Mouse (Mus musculus) midbrain, postnatal 0 days (tissue): ENCODE data around the gene Abhd10. TPM values are rescaled to one million over a fixed set of nuclear protein-coding genes. Genes with fewer than 3 reads are reported as not detected.
A peak's percentile ranks its signal among the peaks of the same experiment; 100 is the strongest.

Experiments
- ATAC-seq: fragments of 200-750 bp; cut with Nextera tagmentation; 2 replicates; pipeline ENCODE4 v1.8.0; 2017; ENCODE audit warnings: moderate number of reproducible peaks, mild to moderate bottlenecking, moderate TSS enrichment, moderate library complexity; ENCODE audit not compliant: low FRiP score
- DNase-seq: peaks from one replicate; pipeline ENCODE4 v3.0.0-alpha.2; 2015; ENCODE audit warnings: low spot score
- H3K27ac ChIP-seq: fragments of 300-500 bp; sonication (generic); 2 replicates; pipeline ENCODE4 v1.5.1; 2014; ENCODE audit warnings: low read depth, mild to moderate bottlenecking, low read length, mixed read lengths
- H3K27me3 ChIP-seq: fragments of 300-500 bp; sonication (generic); 2 replicates; pipeline ENCODE4 v1.6.1; 2014; ENCODE audit warnings: low read length, control low read depth, mixed read lengths; ENCODE audit not compliant: insufficient read depth
- H3K36me3 ChIP-seq: fragments of 300-500 bp; sonication (generic); 2 replicates; pipeline ENCODE4 v1.6.1; 2014; ENCODE audit warnings: low read length, control low read depth, mixed read lengths; ENCODE audit not compliant: insufficient read depth
- H3K4me1 ChIP-seq: fragments of 300-500 bp; sonication (generic); 2 replicates; pipeline ENCODE4 v1.6.1; 2014; ENCODE audit warnings: mild to moderate bottlenecking, control low read depth, antibody characterized with exemption, low read length, mixed read lengths; ENCODE audit not compliant: insufficient read depth
- H3K4me2 ChIP-seq: fragments of 300-500 bp; sonication (generic); 2 replicates; pipeline ENCODE4 v1.6.1; 2014; ENCODE audit warnings: low read depth, mild to moderate bottlenecking, low read length, mixed read lengths; ENCODE audit not compliant: poor library complexity, severe bottlenecking
- H3K4me3 ChIP-seq: fragments of 300-500 bp; sonication (generic); 2 replicates; pipeline ENCODE4 v1.5.1; 2014; ENCODE audit warnings: low read depth, mild to moderate bottlenecking, low read length, moderate library complexity
- H3K9ac ChIP-seq: fragments of 300-500 bp; sonication (generic); replicated peaks from 2 replicates; pipeline ENCODE4 v1.6.1; 2014; ENCODE audit warnings: mild to moderate bottlenecking, low read length, moderate library complexity, mixed read lengths; ENCODE audit not compliant: poor library complexity, severe bottlenecking
- H3K9me3 ChIP-seq: fragments of 300-500 bp; sonication (generic); 2 replicates; pipeline ENCODE4 v1.6.1; 2016; ENCODE audit warnings: low read length, control low read depth
- CTCF ChIP-seq: IDR thresholded peaks from 2 replicates; pipeline ENCODE4 v1.5.1; 2016; ENCODE audit warnings: antibody characterized with exemption, mild to moderate bottlenecking
- WGBS: fragments of 180-500 bp; shearing (Covaris S2); extraction: QIAGEN DNeasy Blood & Tissue Kit; methylation state at CpG from one replicate; pipeline ENCODE4 v1.1.7; 2014; 5-methylcytosine and 5-hydroxymethylcytosine counted together
- polyA plus RNA-seq: library from polyadenylated mRNA; unstranded; fragments of >200 nt; fragmentation: Nextera tagmentation; extraction: Ambion mirVana; gene quantifications from 2 replicates; pipeline ENCODE4 v1.2.1, GENCODE M21; 2015
- total RNA-seq: library from RNA; depleted of rRNA; stranded (reverse); fragments of >200 nt; gene quantifications from 2 replicates; pipeline ENCODE4 v1.2.3, GENCODE M21; 2014

Gene Abhd10
- total and polyA plus RNA-seq, 2 experiments from 2014 or later = 21.5 to 34.2 TPM

- WGBS = 69% methylated on average over 7 of the region's 7 CpGs
- Histone ChIP-seq H3K27me3 (no peaks in the 10 kb centered on the region), H3K27ac (no peak overlapping the region), H3K9ac (no peak overlapping the region), H3K4me1 (no peaks in the 10 kb centered on the region), H3K9me3 (no peaks in the 10 kb centered on the region), H3K4me3 (no peak overlapping the region), H3K4me2 (no peak overlapping the region), H3K36me3 (peaks cover 11% of the 10 kb centered on the region)
- DNase-seq (peak; percentile 26), ATAC-seq (peak; percentile 19; the same call in 1 of the 2 replicates)
- TF ChIP-seq CTCF = peak; percentile 69
Measured at GRCm38 (mm10) chr16:45711263-45711662, 31.5 kb downstream of the Abhd10 start.

- no peak for TF ChIP-seq CTCF
- H3K4me3 ChIP-seq = no peak overlapping the region
- DNase-seq (no peak), ATAC-seq (no peak)
- WGBS = 77% methylated on average over 5 of the region's 5 CpGs
- H3K27ac ChIP-seq = no peak overlapping the region
- H3K9ac ChIP-seq = no peak overlapping the region
- H3K4me2 ChIP-seq = no peak overlapping the region
- H3K9me3 ChIP-seq = no peaks in the 10 kb centered on the region
- no peaks in the 10 kb centered on the region for H3K27me3 ChIP-seq
- no peaks in the 10 kb centered on the region for H3K4me1 ChIP-seq
- H3K36me3 ChIP-seq = no peaks in the 10 kb centered on the region
Measured at GRCm38 (mm10) chr16:45699301-45699700, 43.5 kb downstream of the Abhd10 start.

GRCm38 (mm10) chr16:45697996-45698395 lies 44.8 kb downstream of the Abhd10 start:
- H3K9ac ChIP-seq = no peak overlapping the region
- no peaks in the 10 kb centered on the region for H3K27me3 ChIP-seq
- H3K4me3 ChIP-seq = no peak overlapping the region
- no peaks in the 10 kb centered on the region for H3K9me3 ChIP-seq
- TF ChIP-seq CTCF = no peak
- no peak overlapping the region for H3K27ac ChIP-seq
- no peak overlapping the region for H3K4me2 ChIP-seq
- no peaks in the 10 kb centered on the region for H3K4me1 ChIP-seq
- DNase-seq = peak; percentile 70
- 55% methylated on average over 6 of the region's 6 CpGs for WGBS
- ATAC-seq = peak; percentile 80
- no peaks in the 10 kb centered on the region for H3K36me3 ChIP-seq

- ATAC-seq (0 out of 2 replicates have a peak, but pooled peaks have one; percentile 33), DNase-seq (peak; percentile 14)
- H3K36me3 ChIP-seq = no peaks in the 10 kb centered on the region
- no peaks in the 10 kb centered on the region for H3K9me3 ChIP-seq
- WGBS = 66% methylated on average over 9 of the region's 9 CpGs
- no peak overlapping the region for H3K9ac ChIP-seq
- no peaks in the 10 kb centered on the region for H3K4me1 ChIP-seq
- TF ChIP-seq CTCF = no peak
- H3K4me2 ChIP-seq = no peak overlapping the region
- H3K27me3 ChIP-seq = no peaks in the 10 kb centered on the region
- H3K27ac ChIP-seq = no peak overlapping the region
- no peak overlapping the region for H3K4me3 ChIP-seq
Measured at GRCm38 (mm10) chr16:45695445-45696160, 47.2 kb downstream of the Abhd10 start.

GRCm38 (mm10) chr16:45693558-45693957 lies 49.2 kb downstream of the Abhd10 start, which contains the start of gene Tmprss7:
TSS of gene Tmprss7 (minus strand) at chr16:45693658.
- WGBS = 50% methylated on average over 10 of the region's 10 CpGs
- DNase-seq (no peak), ATAC-seq (no peak)
- Histone ChIP-seq H3K36me3 (no peaks in the 10 kb centered on the region), H3K9ac (no peak within 1 kb of the TSS), H3K9me3 (no peaks in the 10 kb centered on the region), H3K4me3 (no peak within 1 kb of the TSS), H3K27ac (0 out of 2 replicates have a peak within 1 kb of the TSS, but pooled peaks have one; percentile 32), H3K4me1 (no peaks in the 10 kb centered on the region), H3K4me2 (no peak within 1 kb of the TSS), H3K27me3 (no peaks in the 10 kb centered on the region)
- no peak for TF ChIP-seq CTCF

GRCm38 (mm10) chr16:45692851-45693250 lies 49.9 kb downstream of the Abhd10 start:
- Histone ChIP-seq H3K27me3 (no peaks in the 10 kb centered on the region), H3K4me1 (no peaks in the 10 kb centered on the region), H3K36me3 (no peaks in the 10 kb centered on the region), H3K9me3 (no peaks in the 10 kb centered on the region), H3K27ac (no peak overlapping the region), H3K4me2 (no peak overlapping the region), H3K9ac (no peak overlapping the region), H3K4me3 (no peak overlapping the region)
- TF ChIP-seq CTCF = no peak
- ATAC-seq (no peak), DNase-seq (peak; percentile 42)
- 18% methylated on average over 3 of the region's 3 CpGs for WGBS
